8 mouse cellular contexts compared by ENCODE assay signal in genomic region chr1:118498311-118498710, GRCm38 (mm10).
A peak's percentile ranks its signal among the peaks of the same experiment; 100 is the strongest.
DNase-seq lines count a peak whose midpoint lies in the region; ATAC-seq and TF ChIP-seq lines count a peak whose summit lies in the region.

No protein-coding gene starts in this region.

- H3K27ac ChIP-seq in gastrocnemius, adult 2 months, result no peak overlapping the region
- no peak overlapping the region for H3K27ac ChIP-seq in left cerebral cortex, adult 2 months

- ATAC-seq in common myeloid progenitor, adult 5-6 weeks (replicated peaks; ENCODE audit: low read depth, poor library complexity, severe bottlenecking), result peak; percentile 99
- peak; percentile 97 for ATAC-seq in megakaryocyte-erythroid progenitor cell, adult 5-6 weeks (replicated peaks; ENCODE audit: low FRiP score, low TSS enrichment, poor library complexity, severe bottlenecking)

- intact Hi-C loops in gastrocnemius, adult 2 months (cut with DNase I), result loop anchor here (5.0 kb wide), 2 partner anchors 161 to 176 kb away; partner anchors contain the start of gene Nifk
- intact Hi-C loops in left cerebral cortex, adult 2 months (cut with DNase I), result loop anchor here (5.0 kb wide), 1 partner anchor 161 kb away; no protein-coding TSS in a partner anchor

- peak; percentile 87 for DNase-seq in adipocyte (ENCODE audit: low spot score)
- DNase-seq in gastrocnemius, adult 2 months, result peak; percentile 81
- DNase-seq in induced T-regulatory cell, adult 2 months (ENCODE audit: low read depth), result peak; percentile 86
- DNase-seq in left cerebral cortex, adult 2 months (ENCODE audit: extremely low spot score in 1 of 2, low spot score in 2 of 2), result peak; percentile 70 to 79
- peak; percentile 51 for DNase-seq in right cerebral cortex, postnatal 25 days
- peak; percentile 70 to 75 for DNase-seq in urinary bladder, postnatal 36 days (ENCODE audit: low spot score in 2 of 2)

- peak; percentile 95 for TF ChIP-seq CTCF in gastrocnemius, adult 2 months (IDR thresholded peaks at IDR 0.05)
- TF ChIP-seq CTCF in left cerebral cortex, adult 2 months (IDR thresholded peaks at IDR 0.05), result peak; percentile 93

- H3K4me3 ChIP-seq in gastrocnemius, adult 2 months, result no peak overlapping the region
- H3K4me3 ChIP-seq in left cerebral cortex, adult 2 months, result no peak overlapping the region
